Mouse (Mus musculus) kidney, adult 8-10 months (tissue): ENCODE measurements around the gene Meis1.

Experiments used
- DNase-seq, 2 experiments: peaks; one replicate each; pipeline ENCODE4 v3.0.0; 2022

Gene Meis1

DNA sequence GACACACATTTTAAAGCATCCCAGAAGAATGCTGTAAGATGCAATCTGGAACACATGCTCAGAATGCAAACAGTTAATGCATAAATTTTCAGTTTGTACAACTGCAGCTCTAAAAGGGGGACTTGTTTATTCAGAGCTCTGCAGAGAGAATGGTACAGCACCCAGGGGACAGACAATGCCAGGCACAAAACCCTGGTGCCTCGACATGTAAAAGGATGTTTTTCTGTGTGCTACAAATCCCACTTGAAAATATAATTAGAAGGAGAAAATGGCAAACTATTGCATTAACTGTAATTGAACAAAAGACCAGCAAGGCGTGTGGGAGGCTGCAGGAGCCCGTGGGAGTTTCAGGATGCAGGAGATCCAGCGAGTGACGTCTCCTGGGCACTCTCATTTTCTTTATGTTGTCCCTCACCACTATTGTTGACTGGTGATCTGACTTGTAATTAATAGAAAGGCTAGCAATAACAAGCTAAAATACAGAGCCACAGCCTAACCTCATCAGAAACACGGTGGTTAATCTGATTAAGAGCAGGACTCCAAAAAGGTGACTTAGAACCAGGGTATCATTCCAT lies 29.0 kb downstream of the Meis1 start:
- DNase-seq: no peak

DNA sequence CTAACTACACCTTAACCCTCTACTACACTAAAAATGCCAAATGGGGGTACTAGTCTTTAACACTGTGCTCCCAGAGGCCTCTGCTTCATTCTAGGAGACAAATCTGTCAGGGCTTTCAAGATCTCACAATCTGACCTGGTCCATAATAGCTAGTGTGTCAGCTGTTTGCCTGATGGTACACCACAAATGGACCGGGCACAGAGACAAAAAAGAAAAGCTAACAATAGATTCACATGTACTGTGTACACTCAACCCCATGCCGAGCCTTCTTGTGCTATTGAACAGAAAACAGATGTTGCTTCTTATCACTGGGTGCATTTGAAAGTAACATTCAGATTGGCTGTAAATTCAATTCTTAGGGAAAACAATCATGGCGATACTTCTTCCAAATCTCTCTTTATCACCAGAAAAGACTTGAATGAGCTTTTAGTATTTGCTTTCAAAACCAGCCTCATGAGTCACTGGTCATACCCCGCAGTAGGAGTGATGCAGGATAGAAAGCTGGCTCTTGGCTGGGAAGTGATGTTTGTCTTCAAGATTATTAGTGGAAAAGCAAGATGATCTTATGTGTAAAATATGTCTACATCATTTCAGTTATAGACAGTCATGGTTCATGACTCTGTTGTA lies 30.0 kb downstream of the Meis1 start:
- DNase-seq: no peak

DNA sequence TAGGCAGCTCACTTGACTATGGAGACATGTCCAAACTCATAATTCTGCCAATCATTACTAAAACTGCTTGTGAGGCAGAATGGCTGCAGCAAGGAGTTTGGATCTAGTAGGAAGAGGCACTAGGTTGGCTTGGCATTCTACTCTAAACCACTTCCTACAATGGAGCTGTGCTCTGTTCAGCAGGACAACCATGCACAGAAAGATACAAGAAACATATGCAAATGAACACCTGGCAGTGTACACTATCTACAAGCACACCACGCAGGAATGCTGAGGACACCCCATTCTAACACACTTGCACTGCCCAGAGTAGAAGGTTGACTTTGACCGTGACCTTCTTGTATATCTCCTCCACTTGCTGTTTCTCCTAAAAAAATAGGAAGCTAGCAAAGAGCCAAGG lies 35.0 kb downstream of the Meis1 start:
- DNase-seq: no peak

DNA sequence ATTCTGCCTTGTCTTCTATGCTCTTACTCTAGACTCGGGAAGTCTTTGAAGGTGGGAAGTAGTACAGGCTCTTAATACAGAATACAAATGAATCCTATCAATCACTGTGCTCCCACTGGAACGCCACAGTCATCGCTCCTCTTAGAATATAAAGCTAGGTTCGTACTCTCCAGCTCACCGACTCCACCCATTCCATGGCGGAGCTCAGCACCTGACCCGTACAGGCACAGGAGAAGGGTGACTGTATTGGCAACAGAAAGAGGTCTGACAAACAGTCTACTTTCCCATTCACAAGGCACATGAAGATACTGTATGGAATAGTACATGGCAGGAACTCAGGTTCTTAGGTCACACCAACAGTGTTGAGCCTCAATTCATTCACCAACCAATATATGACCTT lies 35.5 kb downstream of the Meis1 start:
- no peak for DNase-seq

DNA sequence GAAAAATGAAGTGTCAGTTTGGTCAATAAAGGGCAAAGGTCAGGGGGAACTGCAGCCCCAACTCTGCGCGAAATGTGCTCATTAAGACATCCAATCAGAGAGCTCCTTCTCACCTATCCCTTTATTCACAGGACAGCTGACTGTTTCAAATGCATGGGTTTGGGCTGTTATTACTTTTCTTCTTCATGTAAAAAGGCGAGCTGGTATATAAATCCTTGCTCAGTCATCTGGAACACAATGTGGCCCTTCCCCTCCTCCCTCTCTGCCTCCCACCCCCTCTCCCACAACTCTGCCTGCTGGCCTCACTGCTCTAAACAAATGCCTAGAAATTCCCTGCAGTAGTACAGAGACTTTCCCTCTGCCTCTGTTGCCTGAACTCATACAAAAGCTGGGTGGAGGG lies 36.5 kb downstream of the Meis1 start:
- DNase-seq: no peak

DNA sequence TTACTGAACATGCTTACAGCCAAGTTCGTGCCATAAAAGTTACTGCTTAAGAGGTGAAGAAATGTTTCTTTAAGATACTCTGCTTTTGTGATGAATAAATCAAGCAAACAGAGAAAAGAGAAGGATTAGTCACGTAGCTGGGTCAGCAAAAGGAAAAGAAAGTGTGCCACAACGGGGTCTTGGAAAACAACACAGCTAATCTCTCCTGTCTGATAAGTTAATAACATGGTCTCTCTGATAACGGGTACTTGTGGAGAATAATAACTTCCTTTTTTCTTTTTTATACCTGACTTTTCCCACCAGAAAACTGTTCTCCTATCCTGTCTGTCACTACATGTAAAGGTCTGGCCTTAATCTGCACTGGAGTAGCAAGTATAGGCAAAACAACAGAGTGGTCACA lies 37.4 kb downstream of the Meis1 start:
- DNase-seq: no peak

DNA sequence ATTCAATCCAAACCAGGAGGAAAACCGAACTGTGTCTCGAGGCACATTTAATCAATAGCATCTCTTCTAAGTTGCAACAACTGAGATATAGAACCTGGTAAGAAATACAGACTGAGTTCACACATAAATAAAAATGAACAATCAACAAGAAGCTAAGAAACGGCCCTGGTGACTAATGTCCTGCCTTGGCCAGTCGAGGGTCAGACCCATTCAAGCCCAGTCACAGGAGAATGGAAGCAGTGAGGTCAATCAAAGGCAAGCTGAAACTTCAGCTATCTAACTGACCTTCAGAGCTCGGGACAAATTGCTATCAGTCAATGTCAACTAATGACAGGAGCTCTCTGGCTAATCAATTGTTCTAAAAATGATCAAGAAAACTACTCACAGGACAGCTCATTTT lies 38.2 kb downstream of the Meis1 start:
- DNase-seq: no peak

DNA sequence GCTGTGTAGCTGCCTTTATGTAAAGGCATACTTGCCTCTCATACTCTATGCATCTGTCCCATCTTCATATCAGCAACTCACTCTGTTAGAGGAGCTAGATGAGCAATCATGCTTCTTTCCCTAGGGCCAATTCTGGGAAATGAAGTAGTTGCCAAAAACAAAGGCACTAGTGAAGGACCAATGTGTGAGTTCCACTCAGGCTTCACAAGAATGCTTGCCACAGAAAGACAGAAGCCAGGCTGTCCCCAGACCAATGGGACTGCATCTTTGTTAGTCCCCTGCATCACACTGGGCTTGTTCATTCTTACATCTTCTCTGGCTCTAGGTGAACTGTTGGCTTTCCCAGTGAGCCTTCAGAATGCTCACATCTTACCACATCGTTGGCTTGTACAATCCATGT lies 43.7 kb downstream of the Meis1 start:
- no peak for DNase-seq

DNA sequence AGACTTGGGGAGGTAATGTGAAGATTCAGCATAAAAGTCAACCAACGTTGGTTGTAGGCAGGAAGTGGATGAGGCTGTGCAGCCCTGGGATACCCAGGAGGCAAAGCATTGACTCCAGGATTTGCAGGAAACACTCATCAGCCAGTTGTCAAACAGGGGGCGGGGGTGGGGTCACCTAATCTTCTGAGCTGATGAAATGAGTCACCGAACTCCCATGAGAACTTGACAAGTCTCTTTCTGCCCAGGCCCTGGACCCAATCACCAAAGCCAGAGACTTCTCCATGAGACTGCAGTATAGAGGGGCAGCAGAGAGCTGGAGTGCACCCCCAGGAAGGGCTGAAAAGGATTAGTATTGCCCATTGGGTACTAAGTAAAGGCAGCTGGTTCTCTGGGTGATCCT lies 45.0 kb downstream of the Meis1 start:
- no peak for DNase-seq

DNA sequence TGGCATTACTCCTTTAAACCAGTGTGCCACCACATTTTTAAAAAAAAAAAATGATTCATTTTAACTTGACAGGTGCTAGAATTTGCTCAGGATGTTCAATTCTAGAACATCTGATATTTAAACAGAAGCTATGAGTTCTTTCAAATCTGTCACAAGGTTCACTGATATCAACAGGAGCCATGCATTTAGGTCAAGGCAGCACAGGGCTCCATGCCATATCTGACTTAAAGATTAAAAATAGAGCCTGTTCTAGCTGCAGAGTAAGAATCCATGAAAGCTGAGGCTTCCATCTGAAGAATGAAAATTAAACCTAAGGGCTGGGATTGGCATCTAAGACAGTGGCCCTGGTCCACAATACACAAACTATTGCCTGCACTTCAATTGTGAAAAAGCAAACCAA lies 45.8 kb downstream of the Meis1 start:
- DNase-seq: no peak

DNA sequence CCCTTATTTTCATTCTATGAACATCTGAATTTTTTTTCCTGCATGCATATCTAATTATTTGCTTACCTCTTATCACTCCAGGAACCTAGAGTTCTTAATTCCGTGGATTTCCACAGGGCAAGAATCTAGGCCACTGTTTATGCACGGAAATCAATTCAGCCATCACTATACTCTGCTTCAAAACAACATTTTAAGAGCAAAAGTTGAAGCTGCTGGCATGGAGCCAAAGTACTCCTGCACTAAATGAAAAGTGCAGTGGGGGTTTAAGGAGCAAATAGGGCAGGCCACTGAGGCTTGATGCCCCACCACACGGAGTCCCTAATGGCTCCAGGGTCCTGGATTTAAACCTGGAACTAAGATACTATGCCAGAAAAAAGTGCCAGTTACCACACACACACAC lies 47.2 kb downstream of the Meis1 start:
- DNase-seq: no peak

DNA sequence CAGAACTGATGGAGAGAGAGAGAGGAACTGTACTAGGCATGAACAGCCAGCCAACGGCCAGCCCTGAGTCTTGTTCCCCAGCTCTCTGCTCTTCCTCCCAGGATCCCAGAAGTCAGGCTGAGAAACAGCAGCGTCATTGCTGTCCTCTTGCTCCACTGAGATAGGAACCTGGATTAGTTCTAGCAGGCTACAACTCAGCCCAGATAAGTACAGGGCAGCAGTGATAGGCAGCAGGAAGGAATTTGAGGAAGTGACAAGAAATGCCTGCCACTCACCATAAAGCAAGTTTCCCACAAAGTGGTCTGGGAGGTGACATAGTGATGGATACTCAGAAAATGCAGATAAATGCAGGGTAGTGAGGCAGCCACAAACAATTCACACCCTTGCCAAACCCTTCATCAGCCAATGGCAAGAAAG lies 48.9 kb downstream of the Meis1 start:
- no peak for DNase-seq

DNA sequence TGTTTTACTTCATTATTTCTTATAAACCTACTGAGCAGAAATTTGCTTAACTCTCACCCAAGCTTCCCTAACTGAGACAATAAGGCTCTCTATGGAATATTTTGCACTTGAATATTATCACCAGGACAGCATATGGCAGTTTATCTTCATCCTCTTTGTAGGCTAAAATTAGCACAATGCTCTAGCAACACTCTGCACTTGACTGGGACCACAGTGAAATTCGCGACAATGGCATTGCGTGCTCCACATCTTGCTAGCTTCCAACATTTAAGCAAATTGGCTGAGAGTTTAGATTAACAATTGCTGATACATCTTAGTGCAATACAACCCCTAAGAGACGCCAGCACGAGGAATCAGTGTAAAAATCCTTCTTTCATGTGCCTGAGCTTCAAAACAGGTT lies 54.4 kb downstream of the Meis1 start:
- no peak for DNase-seq

DNA sequence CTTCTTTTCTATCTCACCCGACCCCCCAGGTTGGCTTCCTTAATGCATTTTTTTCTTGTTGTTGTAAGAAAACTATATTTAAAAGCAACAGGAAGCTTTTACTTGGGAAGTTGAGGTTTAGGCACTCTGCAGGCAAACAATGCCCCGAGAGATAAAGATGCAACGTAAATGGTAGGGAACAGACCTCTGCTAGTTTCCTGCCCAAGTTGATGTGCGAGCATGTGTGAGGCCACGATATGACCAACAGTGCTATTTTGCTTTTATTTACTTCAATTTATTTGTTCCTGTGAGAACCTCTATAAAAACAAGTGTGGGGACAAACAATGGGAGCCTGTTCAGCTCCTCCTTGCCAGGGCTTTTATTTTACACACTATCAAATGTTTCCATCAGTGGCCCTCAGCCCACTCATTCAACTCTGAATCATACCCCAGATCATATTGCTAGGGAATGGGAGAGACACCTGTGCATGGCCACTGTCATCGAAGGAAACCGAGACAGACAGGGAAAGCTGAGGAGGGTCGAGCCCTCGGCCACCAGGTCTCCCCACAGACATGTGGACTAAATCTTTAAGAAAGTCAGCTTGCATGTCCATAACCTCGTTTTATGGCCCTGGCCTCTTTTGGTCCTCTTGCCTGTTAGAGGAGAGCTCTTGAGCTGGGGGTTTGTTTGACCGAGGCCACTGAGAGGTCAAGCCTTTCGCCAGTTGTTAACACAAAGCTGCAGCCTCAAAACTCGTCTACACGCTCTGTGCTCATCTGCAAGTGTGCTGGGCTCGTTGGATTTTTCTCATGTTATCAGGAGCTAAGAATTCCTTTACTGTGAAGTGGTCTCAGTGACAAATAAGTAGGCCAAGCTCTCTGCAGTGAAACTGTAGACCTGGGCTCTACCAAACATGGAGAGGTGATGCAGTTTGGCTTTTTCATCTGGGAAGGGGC lies 55.3 kb downstream of the Meis1 start:
- no peak for DNase-seq

DNA sequence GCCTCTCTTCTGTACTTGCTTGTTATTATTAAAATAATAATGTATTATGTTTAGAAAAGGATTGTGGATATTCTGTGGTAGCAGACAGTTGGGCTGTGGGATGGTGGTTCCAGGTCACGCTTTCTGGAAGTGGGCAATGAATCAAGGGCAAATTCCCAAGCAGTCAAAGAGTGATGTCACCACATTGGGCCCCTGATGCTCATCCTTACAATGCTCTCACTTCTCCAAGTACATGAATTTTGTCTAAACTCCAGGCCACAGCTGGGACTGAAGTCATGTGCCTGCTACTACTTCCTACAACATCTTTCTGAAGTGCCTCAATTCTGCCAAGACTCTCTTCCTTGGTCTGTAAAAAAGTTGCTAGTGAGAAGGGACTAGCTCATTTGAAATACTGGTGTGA lies 59.3 kb downstream of the Meis1 start:
- no peak for DNase-seq

DNA sequence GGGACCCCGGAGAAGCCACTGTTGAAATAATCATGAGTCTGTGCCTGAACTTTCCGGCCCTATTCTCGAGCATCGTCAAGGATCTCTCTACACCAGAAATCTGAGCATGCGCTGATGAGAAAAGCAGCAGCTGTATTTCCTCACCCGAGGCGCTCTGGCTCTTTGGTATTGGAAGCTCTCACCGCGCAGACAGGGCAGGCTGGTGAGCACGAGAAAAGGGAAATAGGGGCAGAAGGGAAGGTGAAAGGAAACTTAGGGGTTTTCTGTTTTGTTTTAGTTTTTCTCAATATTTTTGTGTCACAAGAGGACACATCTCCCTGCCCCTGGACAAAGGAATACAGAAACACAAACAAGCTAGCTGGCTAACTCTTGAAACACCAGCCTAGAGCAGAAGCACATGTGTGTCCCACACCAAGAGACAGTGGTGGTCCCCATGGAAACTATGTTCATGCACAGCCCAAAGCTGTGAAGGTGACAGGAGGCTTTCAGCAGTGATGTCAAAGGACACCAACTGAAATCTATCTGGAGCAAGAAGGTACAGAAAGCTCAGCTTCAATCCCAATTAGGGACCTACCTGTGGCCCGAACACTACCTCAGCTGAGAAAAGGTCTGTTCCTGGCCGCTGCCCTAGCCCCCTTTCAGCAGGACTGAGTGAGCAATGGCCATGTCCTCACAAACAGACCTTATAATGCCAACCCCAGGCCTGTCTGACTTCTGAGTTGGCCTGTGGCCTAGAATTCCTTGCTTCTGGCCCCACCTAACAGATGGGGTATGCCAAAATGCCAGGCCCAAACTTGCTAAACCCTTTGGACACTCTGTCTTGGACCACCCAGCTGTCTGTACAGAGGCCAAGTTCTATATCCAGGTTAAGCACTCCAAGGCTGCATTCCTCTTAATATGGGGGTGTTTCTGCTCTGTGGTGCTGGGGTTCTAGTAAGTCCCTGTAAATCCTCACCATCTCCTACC lies 60.7 kb downstream of the Meis1 start:
- peak in 1 of 2 experiments; percentile 19 for DNase-seq

DNA sequence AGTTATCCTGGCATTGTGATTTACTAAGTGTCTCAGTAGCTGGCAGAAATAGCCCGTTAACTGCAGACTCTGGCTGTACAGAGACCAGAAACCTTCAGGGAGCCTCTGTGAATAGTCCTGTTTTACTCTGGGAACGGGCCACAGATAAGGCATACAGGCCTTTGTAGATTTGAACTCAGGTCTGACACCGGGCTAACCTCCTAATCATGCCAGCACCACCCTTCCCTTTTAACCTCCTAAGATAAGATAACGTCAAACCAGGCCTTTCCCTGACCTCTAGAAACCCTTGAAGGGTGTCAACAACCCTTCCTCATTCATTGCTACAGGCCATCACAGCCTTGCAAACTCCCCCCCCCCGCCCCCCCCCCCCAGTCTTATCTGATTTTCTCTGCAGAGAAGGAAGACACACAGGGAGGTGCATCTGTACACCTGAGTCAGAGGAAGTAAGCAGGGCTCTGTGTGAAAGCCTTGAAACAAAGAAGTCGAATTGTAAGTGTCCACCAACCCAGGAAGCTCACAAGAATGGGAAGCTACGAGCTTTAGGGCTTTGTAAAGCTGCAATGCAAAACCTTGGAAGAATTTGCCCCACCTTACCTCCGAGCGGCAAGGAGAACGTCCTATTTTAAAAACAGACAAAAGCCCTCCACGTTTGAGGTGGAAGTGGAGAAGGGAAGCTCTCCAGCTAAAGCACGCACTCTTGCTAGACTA lies 61.5 kb downstream of the Meis1 start:
- no peak for DNase-seq

DNA sequence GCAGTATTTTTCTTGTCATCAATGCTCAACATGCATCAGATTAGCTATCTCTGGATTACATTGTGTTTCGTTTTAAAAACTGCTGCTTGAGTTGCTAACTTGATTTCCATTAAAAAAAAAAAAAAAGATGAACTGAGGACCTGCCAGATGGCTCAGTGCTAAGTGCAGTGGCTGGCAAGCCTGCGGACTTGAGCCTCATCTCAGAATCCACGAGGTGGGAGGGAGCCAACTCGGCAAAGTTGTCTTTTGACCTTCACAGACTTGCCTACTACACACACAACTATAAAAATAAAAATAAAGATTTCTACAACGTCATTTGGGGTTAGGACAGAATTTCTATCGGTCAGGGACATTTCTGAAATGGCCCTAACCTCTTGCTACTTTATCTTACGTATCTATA lies 62.8 kb downstream of the Meis1 start:
- DNase-seq: no peak

DNA sequence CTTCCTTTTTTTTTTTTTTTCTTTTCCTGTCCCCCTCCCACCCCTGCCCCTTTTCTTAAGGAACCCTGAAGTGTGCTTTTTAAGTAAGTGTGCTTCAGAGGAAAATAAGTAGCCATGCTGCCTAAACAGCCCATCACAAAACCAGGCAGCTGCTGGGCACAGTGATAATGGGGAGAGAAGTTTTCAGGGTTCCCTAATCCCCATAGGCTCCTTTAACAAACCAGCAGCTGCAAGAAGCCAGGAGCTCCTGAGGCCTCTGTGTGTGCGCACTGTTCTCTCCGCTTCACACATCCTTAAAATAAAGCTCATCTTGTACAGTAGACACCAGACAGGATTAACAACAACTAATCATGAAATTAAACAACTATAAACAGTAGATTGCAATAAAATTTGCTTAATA lies 63.9 kb downstream of the Meis1 start:
- no peak for DNase-seq

DNA sequence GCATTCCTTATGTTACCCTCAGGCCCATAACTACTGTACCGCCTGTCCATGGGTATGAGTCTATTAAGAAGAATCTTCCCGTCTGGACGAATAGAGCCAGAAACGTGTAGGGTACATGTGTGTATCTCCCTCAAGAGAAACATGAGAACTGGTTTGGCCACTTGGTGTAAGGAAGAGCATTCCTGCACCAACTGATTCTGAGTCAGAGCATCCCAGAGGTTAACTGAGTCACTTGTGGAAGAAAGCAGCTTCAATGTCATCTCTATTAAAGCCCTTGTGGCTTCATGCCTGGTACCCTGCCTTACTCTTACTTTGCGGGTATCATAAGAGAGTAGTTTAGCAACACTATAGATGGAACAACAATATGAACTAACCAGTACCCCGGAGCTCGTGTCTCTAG lies 64.9 kb downstream of the Meis1 start:
- no peak for DNase-seq

DNA sequence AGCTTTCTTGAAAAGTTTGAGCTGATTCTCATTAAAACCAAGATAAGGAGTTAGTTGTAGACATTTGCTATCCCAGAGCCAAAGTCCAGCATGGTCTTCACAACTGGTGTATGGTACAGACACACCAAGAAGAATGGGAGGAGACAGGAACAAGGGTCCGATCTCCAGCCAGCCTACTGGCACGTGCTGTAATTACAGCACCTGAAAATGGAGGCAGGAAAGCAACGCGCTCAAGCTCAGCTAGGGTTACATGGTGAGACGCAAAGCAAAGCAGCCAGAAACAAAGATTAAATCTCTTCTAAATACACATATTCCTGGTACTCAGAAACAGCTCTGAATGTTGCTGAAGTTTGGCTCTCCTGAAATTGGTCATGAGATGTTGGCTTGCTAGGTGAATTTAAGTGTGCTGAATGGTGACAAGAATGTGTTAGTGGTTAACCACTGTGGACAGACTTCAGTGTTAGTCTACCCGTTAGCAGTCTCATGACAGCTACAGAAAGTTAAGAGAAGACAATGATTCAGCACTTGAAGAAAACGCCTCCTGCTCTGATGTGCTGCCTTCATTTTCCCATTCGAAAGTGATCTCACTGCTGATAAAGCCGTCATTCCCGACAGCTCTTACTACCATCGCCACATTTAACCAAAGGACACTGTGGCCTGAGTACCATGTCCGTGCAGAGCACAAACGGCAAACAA lies 70.0 kb downstream of the Meis1 start:
- no peak for DNase-seq

DNA sequence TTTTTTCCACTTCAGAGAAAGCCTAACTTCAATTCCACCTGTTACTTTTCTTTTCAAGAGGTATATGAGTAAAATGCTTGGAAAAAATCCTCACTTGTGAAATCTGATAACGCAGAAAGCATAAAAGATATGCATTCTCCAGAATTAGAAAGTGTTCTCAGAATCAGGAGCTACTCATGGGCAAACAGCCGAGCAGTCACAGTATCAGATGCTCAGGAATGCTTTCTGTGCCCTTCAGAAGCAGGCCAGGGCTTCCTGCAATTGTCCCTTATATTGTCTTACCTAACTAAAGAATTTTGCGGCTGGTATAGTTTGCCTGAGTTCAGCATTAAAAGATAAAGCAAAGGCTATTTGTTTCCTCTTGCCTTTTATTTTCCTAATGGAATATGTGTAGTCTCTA lies 71.4 kb downstream of the Meis1 start:
- no peak for DNase-seq
